Mouse (Mus musculus) brain, embryonic 14.5 days (tissue): Measurements from ENCODE around the gene Braf.

ENCODE experiments used
- CTCF ChIP-seq: fragments of 200-500 bp; IDR thresholded peaks from 2 replicates; pipeline ENCODE4 v1.5.1; 2012; ENCODE audit warnings: inconsistent platforms, mild to moderate bottlenecking, moderate library complexity, borderline replicate concordance; ENCODE audit not compliant: insufficient read depth, insufficient read length; ENCODE audit errors: extremely low read depth
- POLR2A ChIP-seq: fragments of 200-500 bp; IDR thresholded peaks from 2 replicates; pipeline ENCODE4 v1.6.1; 2012; ENCODE audit warnings: mild to moderate bottlenecking, inconsistent platforms, borderline replicate concordance; ENCODE audit not compliant: poor library complexity, insufficient read depth, insufficient read length, severe bottlenecking; ENCODE audit errors: extremely low read depth

DNA sequence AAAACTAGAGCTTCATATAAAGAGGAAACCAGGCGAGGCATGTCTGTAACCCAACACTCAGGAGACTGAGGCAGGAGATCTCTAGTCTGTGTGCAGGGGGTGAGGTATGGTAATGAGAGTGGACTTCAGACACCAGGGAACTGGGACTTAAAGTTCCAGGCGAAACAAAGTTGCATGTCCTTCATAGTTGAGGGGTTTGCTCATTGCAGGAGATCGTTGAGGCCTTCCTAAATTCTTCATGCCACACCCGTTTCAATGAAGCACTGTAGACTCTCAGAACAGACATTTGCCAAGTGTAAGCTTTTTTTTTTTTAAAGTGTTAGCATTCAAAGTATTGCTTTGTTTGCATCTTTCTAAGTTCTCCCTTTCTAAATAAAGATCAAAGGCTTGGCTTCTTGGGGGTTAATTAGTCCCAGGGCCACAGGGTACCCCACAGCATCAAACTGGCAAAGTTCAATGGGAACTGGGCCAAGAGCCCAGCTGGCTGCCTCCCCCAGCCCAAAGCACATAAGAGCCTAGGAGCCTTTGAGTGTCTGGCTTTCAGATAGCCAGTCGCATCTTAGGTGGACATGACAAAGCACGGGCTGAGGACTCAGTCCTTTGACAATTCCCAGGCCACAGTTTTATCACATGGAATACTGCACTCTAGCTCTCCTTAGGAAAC, 165.9 kb downstream of the Braf start:
- TF ChIP-seq CTCF (no peak), POLR2A (no peak)
